Mouse (Mus musculus) A20 (cell line): Measurements from ENCODE around the gene Dennd4a.

Experiments used
- DNase-seq: peaks from one replicate; pipeline ENCODE4 v3.0.0-alpha.2; 2011; ENCODE audit warnings: low read depth, low spot score

The Dennd4a gene

DNA sequence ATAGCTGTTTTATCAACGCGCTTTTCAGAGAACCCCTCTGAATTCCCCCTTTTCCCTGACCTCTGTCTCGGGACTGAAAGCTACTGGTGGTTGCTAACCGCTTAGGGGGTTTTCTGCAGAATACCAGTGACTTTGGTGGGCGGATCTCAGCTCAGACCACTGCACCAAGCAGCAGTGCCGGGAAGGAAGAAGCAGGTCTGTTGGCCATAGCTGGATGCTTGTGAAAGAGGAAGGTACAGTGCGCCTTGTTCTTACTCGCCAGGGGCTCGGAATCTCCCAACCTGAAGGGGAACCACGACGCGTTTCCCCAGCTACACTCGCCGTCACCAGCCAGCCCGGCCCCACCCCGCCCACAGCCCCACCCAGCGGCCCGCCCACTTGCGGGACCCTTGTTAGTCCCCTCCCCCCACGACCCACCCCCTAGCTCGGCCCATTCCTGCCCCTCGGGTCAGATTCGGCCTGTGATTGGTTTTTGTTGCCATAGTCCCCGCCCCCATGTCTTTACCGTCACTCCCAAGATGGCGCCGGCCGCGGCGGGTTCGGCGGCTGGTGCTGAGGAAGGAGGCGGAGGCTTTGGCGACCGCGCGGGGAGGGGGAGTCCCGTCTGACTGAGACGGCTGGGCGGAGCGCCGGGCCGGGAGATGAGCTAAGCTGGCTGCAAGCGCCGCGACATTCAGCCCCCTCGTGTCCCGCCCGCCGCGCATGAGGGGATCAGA is at the start of gene Dennd4a:
TSS of gene Dennd4a (plus strand) at position 519 of the 716 bp plus-strand sequence.
- peak; percentile 100 for DNase-seq

DNA sequence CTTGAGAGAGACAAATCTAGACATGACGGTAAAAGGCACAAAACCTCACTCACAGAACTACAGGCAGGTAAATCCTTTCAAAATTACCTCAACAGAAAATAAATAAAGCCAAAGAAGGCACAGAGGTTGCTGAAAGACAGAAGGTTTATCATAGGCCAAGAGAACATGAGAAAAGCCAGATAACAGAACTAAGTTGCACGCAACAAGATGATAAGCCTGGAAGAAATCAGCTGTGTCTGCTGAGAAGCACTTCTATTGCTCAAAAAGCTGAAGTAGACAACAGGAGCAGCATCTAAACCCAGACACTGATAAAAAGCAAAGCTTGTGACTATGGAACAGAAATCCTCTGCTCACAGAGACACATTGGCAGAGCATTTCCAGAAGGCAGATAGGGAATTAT is 46.3 kb upstream of the Dennd4a start:
- no peak for DNase-seq

DNA sequence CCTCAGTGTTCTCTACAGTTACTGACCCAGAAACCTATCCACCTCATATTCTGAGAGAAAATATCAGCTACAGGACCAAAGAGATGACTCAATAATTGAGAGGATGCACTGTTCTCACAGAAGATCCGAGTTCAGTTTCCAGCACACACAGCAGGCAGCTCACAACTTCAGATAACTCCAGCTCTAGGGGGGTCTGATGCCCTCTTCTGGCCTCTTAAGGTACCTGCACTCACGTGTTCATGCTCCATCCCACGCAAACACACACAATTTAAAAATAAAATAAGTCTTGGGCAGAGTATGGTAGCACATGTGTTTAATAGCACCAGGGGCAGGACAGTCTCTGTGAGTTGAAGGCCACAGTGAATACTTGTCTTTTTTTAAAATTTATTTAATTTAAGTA is 45.0 kb upstream of the Dennd4a start:
- DNase-seq, result no peak

GRCm38 (mm10) chr9:64767796-64768195 is 43.3 kb upstream of the Dennd4a start:
- no peak for DNase-seq

GRCm38 (mm10) chr9:64769066-64769695 is 42.0 kb upstream of the Dennd4a start:
- peak; percentile 52 for DNase-seq

DNA sequence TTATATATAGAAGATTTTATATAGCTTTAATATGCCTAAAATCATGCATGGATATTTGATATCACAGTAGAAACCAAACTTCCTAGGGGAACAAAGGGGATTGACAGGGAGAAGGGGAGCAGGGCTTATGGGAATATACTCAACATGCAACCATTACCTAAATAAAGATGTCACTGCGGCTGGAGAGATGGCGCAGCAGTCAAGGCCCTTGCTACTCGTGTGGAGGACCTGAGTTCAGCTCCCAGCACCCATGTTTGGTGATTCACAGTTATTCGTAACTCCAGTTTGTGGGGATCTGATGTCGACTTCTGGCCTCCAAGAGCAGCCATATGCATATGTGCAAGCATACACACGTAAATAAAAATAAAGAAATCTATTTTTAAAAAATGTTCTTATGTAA is 41.2 kb upstream of the Dennd4a start:
- DNase-seq, result no peak

- no peak for DNase-seq
Observed at GRCm38 (mm10) chr9:64770411-64770849, 40.7 kb upstream of the Dennd4a start.

- DNase-seq, result no peak
Observed at GRCm38 (mm10) chr9:64771236-64771635, 39.9 kb upstream of the Dennd4a start.

DNA sequence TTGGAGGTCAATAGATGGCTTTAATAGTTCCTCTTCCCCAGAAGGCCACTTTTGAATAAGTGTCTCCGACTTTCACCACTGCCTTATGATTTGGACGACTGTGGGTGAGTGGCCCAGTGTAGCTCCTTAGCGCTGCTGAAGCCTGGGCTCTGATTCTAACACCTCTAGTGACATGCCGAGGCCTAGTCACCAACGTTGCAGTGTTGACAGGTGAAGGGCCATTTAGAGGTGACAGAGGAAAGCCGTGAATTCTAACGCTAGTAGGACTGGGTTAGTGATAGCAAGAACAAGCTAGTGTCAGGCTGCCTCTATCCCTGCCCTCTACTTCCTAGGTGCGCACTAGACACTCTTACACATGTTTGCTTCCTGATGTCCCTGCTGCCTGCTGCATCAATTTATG is 37.9 kb upstream of the Dennd4a start:
- no peak for DNase-seq

GRCm38 (mm10) chr9:64773936-64774335 is 37.2 kb upstream of the Dennd4a start:
- no peak for DNase-seq

DNA sequence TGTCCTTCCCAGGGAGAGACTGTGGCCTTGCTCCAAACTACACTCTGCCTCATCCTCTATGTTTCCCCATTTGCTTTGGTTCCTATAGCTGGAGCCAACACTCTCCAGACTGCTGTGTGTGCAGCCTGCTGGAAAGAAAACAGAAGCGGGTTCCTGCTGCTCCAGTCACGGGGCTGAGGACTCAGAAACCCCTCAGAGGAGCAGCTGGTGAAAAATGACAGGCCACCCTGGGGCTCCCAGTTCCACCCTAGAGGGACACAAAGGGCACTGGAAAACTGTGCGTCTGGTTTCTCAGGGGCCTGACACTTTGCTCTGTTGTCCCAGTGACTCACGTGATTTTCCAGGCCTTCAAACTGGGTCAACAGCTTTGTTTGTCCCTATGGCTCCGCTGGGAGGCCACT is 36.7 kb upstream of the Dennd4a start:
- DNase-seq, result no peak

DNA sequence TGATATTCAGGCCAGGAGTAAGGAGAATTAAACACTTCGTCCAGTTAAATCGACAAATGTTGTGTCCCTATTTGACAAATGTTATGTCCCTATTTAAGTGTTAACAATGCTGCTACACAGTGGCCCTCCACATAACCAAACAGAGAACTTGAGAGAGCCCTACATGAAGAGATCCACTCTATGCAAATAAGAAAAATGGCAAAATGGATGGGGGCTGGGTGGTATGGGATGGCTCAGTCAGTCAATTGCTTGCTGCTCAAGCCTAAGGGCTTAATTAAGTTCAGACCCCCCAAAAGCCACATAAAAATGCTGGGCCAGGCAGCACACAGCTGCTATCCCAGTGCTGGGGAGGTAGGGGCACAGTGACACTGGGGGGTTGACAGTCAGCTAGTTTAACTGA is 36.3 kb upstream of the Dennd4a start:
- DNase-seq, result no peak

GRCm38 (mm10) chr9:64775491-64775890 is 35.6 kb upstream of the Dennd4a start:
- DNase-seq, result no peak

- DNase-seq, result no peak
Observed at GRCm38 (mm10) chr9:64777441-64777987, 33.6 kb upstream of the Dennd4a start.

- DNase-seq, result no peak
Observed at GRCm38 (mm10) chr9:64778151-64778550, 33.0 kb upstream of the Dennd4a start.

DNA sequence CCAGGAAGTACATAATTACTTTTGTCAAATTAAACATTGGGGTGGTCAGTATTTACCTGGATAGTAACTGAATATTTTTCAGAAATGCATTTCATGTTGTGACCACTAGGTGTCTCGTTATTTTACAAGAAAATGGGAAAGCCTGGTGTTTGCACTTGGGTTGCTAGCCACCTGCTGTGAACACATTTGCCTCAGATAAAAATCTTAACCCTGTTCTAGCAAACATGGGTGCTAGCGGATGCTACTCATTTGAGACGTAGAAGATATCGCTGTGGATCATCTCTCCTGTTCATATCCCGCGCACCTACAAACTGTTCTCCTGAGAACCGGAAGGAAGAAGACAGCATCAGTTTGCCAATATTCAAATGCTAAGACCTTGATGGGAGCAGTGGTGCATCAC is 31.5 kb upstream of the Dennd4a start:
- peak; percentile 59 for DNase-seq

- DNase-seq, result no peak
Observed at GRCm38 (mm10) chr9:64783511-64783910, 27.6 kb upstream of the Dennd4a start.

GRCm38 (mm10) chr9:64784841-64785240 is 26.3 kb upstream of the Dennd4a start:
- peak; percentile 78 for DNase-seq

- DNase-seq, result no peak
Observed at GRCm38 (mm10) chr9:64786216-64786905, 24.8 kb upstream of the Dennd4a start.

GRCm38 (mm10) chr9:64788070-64788469 is 23.1 kb upstream of the Dennd4a start:
- DNase-seq, result no peak

GRCm38 (mm10) chr9:64789341-64789761 is 21.8 kb upstream of the Dennd4a start:
- DNase-seq, result peak; percentile 87

GRCm38 (mm10) chr9:64789887-64790400 is 21.2 kb upstream of the Dennd4a start:
- no peak for DNase-seq
